Mouse (Mus musculus): ENCODE measurements around the gene Slc46a1. TPM values are rescaled to one million over a fixed set of nuclear protein-coding genes. Genes with fewer than 3 reads are reported as not detected.

Slc46a1 gene
- polyA plus RNA-seq, 1 experiment from 2014 or later = 20.5 TPM

DNA sequence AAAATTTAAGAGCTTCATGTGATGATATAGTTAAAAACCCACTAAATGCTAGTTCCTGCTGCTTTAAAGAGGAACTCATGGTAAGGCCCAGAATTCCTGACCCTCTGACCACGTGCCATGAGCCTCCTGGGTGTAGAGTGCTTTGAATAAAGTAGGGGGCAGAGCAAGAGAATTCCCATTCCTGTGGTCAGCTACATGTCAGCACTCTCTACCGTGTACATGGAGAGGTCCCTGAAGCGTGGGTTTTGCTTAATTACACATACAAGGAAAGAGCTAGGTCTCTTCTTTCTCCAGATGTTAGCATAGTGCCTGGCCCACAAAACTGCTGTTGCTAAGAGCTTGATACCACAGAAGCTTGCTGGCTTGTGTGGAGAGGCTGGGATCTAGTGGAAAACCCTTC, 39.9 kb downstream of the Slc46a1 start:
- Histone ChIP-seq H3K4me1 (ENCODE audit: control insufficient read depth, insufficient read depth, low read length) (no peaks in the 10 kb centered on the region), H3K27ac (ENCODE audit: low read depth, low read length) (no peak overlapping the region), H3K9ac (ENCODE audit: low read length) (no peak overlapping the region), H3K9me3 (ENCODE audit: control insufficient read depth, low read length) (no peaks in the 10 kb centered on the region), H3K36me3 (ENCODE audit: control insufficient read depth, insufficient read depth, low read length) (peaks cover 2% of the 10 kb centered on the region; the same call in 1 of the 2 replicates), H3K4me3 (ENCODE audit: low read depth, low read length) (no peak overlapping the region), H3K27me3 (ENCODE audit: control insufficient read depth, insufficient read depth, low read length) (no peaks in the 10 kb centered on the region), H3K4me2 (no peak overlapping the region)
- WGBS = 83% methylated on average over 3 of the region's 3 CpGs
- ATAC-seq (ENCODE audit: low FRiP score) (no peak), DNase-seq (ENCODE audit: low spot score, missing footprints) (no peak)

DNA sequence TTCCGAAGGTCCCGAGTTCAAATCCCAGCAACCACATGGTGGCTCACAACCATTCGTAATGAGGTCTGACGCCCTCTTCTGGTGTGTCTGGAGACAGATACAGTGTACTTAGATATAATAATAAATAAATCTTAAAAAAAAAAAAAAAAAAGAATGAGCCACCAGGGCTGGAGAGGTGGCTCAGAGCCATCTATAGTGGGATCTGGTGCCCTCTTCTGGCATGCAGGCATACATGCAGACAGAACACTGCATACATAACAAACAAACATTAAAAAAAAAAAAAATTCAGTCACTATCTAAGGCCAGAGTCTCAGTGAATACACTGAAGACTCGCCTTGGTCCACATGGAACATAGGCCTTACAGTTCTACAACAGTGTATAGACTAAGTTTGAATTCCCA, 43.7 kb downstream of the Slc46a1 start:
- no peaks in the 10 kb centered on the region for H3K9me3 ChIP-seq (ENCODE audit: control insufficient read depth, low read length)
- 82% methylated on average over 5 of the region's 5 CpGs for WGBS
- H3K4me2 ChIP-seq = no peak overlapping the region
- H3K27me3 ChIP-seq (ENCODE audit: control insufficient read depth, insufficient read depth, low read length) = no peaks in the 10 kb centered on the region
- H3K4me1 ChIP-seq (ENCODE audit: control insufficient read depth, insufficient read depth, low read length) = peaks cover 13% of the 10 kb centered on the region
- no peak overlapping the region for H3K9ac ChIP-seq (ENCODE audit: low read length)
- DNase-seq (ENCODE audit: low spot score, missing footprints) (no peak), ATAC-seq (ENCODE audit: low FRiP score) (no peak)
- no peak overlapping the region for H3K4me3 ChIP-seq (ENCODE audit: low read depth, low read length)
- peaks cover 2% of the 10 kb centered on the region; the same call in 1 of the 2 replicates for H3K36me3 ChIP-seq (ENCODE audit: control insufficient read depth, insufficient read depth, low read length)
- H3K27ac ChIP-seq (ENCODE audit: low read depth, low read length) = no peak overlapping the region

GRCm38 (mm10) chr11:78512025-78512957, 46.8 kb downstream of the Slc46a1 start, which contains the start of the genes Tmem199 and Poldip2:
TSS of gene Tmem199 (minus strand) at chr11:78512172.
TSS of gene Poldip2 (plus strand) at chr11:78512193.
- peak within 1 kb of the TSS; percentile 88 for H3K4me3 ChIP-seq (ENCODE audit: low read depth, low read length)
- H3K4me2 ChIP-seq = peak within 1 kb of the TSS; percentile 73
- peak; percentile 99 for DNase-seq (ENCODE audit: low spot score, missing footprints)
- peaks cover 13% of the 10 kb centered on the region for H3K4me1 ChIP-seq (ENCODE audit: control insufficient read depth, insufficient read depth, low read length)
- ATAC-seq (ENCODE audit: low FRiP score) = peak; percentile 95
- 1% methylated on average over 67 of the region's 67 CpGs for WGBS
- H3K27ac ChIP-seq (ENCODE audit: low read depth, low read length) = peak within 1 kb of the TSS; percentile 63
- H3K36me3 ChIP-seq (ENCODE audit: control insufficient read depth, insufficient read depth, low read length) = peaks cover 12% of the 10 kb centered on the region; the same call in 1 of the 2 replicates
- H3K27me3 ChIP-seq (ENCODE audit: control insufficient read depth, insufficient read depth, low read length) = no peaks in the 10 kb centered on the region
- H3K9ac ChIP-seq (ENCODE audit: low read length) = peak within 1 kb of the TSS; percentile 95
- no peaks in the 10 kb centered on the region for H3K9me3 ChIP-seq (ENCODE audit: control insufficient read depth, low read length)

DNA sequence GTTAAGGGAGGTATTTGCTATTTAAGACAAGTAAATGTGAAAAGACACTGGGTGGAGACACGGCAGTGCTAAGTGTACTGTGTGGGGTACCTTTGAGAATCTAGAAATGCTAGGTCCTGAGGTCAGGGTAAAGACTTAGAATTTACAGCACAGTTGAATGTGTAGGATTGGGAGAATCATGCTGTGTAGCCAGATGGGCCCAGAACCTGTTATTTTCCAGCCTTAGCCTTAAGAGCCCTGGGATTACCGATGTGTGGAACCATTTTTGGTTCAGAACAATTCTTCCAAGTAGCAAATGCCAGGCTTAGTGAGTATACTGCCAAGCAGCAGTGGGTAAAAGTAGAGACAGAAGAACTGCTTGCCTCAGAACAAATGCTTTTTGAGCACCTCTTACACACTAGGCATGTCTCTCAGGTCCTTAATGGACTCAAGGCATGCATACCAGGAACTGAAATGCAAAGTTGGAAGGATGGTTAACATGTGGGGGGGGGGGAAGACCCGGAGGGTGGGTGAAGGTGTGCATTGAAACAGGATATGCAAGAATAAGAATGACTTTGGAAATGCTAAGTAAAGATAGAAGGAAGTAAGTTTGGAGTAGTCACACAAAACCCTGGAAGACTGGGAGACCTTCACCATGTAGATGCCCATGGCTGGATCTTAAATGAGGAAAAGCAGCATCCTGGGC, 47.8 kb downstream of the Slc46a1 start:
- Histone ChIP-seq H3K9ac (ENCODE audit: low read length) (peak overlapping the region; percentile 95), H3K4me3 (ENCODE audit: low read depth, low read length) (peak overlapping the region; percentile 88; the same call in 1 of the 2 replicates), H3K27me3 (ENCODE audit: control insufficient read depth, insufficient read depth, low read length) (no peaks in the 10 kb centered on the region), H3K4me1 (ENCODE audit: control insufficient read depth, insufficient read depth, low read length) (peaks cover 13% of the 10 kb centered on the region), H3K9me3 (ENCODE audit: control insufficient read depth, low read length) (no peaks in the 10 kb centered on the region), H3K27ac (ENCODE audit: low read depth, low read length) (no peak overlapping the region), H3K4me2 (peak overlapping the region; percentile 73), H3K36me3 (ENCODE audit: control insufficient read depth, insufficient read depth, low read length) (peaks cover 16% of the 10 kb centered on the region; the same call in 1 of the 2 replicates)
- WGBS = 82% methylated on average over 3 of the region's 3 CpGs
- DNase-seq (ENCODE audit: low spot score, missing footprints) (no peak), ATAC-seq (ENCODE audit: low FRiP score) (no peak)

GRCm38 (mm10) chr11:78515549-78516325, 50.2 kb downstream of the Slc46a1 start:
- no peak overlapping the region for H3K4me3 ChIP-seq (ENCODE audit: low read depth, low read length)
- ATAC-seq (ENCODE audit: low FRiP score) (no peak), DNase-seq (ENCODE audit: low spot score, missing footprints) (no peak)
- peaks cover 13% of the 10 kb centered on the region for H3K4me1 ChIP-seq (ENCODE audit: control insufficient read depth, insufficient read depth, low read length)
- H3K9me3 ChIP-seq (ENCODE audit: control insufficient read depth, low read length) = no peaks in the 10 kb centered on the region
- H3K9ac ChIP-seq (ENCODE audit: low read length) = no peak overlapping the region
- peaks cover 21% of the 10 kb centered on the region; the same call in 1 of the 2 replicates for H3K36me3 ChIP-seq (ENCODE audit: control insufficient read depth, insufficient read depth, low read length)
- H3K27me3 ChIP-seq (ENCODE audit: control insufficient read depth, insufficient read depth, low read length) = no peaks in the 10 kb centered on the region
- 55% methylated on average over 2 of the region's 2 CpGs for whole genome bisulfite sequencing
- no peak overlapping the region for H3K4me2 ChIP-seq
- no peak overlapping the region for H3K27ac ChIP-seq (ENCODE audit: low read depth, low read length)

DNA sequence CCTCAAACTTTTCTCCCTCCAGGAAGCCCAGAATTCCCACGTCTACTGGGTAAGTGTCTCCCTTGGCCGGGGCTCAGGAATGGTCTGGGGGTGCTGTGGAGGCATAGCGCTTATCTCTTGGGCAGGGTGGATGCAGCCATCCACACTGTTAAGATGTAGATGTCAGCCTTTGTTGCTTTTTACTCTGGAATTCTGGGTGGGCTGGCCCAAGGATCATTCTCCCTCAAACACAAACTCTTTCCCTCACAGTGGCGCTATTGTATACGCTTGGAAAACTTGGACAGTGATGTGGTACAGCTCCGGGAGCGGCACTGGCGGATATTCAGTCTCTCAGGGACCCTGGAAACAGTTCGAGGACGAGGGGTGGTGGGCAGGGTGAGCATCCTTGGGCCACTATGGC, 53.4 kb downstream of the Slc46a1 start:
- ATAC-seq (ENCODE audit: low FRiP score) (no peak), DNase-seq (ENCODE audit: low spot score, missing footprints) (no peak)
- WGBS = 95% methylated on average over 10 of the region's 10 CpGs
- no peak overlapping the region for H3K9ac ChIP-seq (ENCODE audit: low read length)
- peaks cover 40% of the 10 kb centered on the region; the same call in 1 of the 2 replicates for H3K36me3 ChIP-seq (ENCODE audit: control insufficient read depth, insufficient read depth, low read length)
- H3K4me3 ChIP-seq (ENCODE audit: low read depth, low read length) = no peak overlapping the region
- H3K27me3 ChIP-seq (ENCODE audit: control insufficient read depth, insufficient read depth, low read length) = no peaks in the 10 kb centered on the region
- no peak overlapping the region for H3K27ac ChIP-seq (ENCODE audit: low read depth, low read length)
- H3K4me1 ChIP-seq (ENCODE audit: control insufficient read depth, insufficient read depth, low read length) = no peaks in the 10 kb centered on the region
- no peaks in the 10 kb centered on the region for H3K9me3 ChIP-seq (ENCODE audit: control insufficient read depth, low read length)
- H3K4me2 ChIP-seq = no peak overlapping the region

Other genes with a start within 250 kb of the Slc46a1 start
- gene Sdf2, start 220.0 kb upstream of the Slc46a1 start, polyA plus RNA-seq (2014; fragmentation: Nextera tagmentation; extraction: Ambion mirVana) = 55.0 and 58.5 TPM in 2 replicates
- gene Supt6, start 219.7 kb upstream of the Slc46a1 start, polyA plus RNA-seq (2014; fragmentation: Nextera tagmentation; extraction: Ambion mirVana) = 25.2 and 25.5 TPM in 2 replicates
- 61.2 and 70.4 TPM in 2 replicates for gene 2610507B11Rik, start 203.9 kb upstream of the Slc46a1 start, polyA plus RNA-seq (2014; fragmentation: Nextera tagmentation; extraction: Ambion mirVana)
- gene BC030499, start 174.9 kb upstream of the Slc46a1 start, polyA plus RNA-seq (2014; fragmentation: Nextera tagmentation; extraction: Ambion mirVana) = 0.27 and 0.37 TPM in 2 replicates
- 51.5 and 57.1 TPM in 2 replicates for gene Spag5, start 164.2 kb upstream of the Slc46a1 start, polyA plus RNA-seq (2014; fragmentation: Nextera tagmentation; extraction: Ambion mirVana)
- gene Aldoc, start 142.7 kb upstream of the Slc46a1 start, polyA plus RNA-seq (2014; fragmentation: Nextera tagmentation; extraction: Ambion mirVana) = 1.0 and 1.3 TPM in 2 replicates
- gene Pigs, start 137.3 kb upstream of the Slc46a1 start, polyA plus RNA-seq (2014; fragmentation: Nextera tagmentation; extraction: Ambion mirVana) = 50.9 and 56.3 TPM in 2 replicates
- 63.4 and 71.7 TPM in 2 replicates for gene Unc119, start 122.2 kb upstream of the Slc46a1 start, polyA plus RNA-seq (2014; fragmentation: Nextera tagmentation; extraction: Ambion mirVana)
- gene Foxn1, start 79.1 kb upstream of the Slc46a1 start, polyA plus RNA-seq (2014; fragmentation: Nextera tagmentation; extraction: Ambion mirVana) = not detected in 2 replicates
- gene Slc13a2, start 43.5 kb upstream of the Slc46a1 start, polyA plus RNA-seq (2014; fragmentation: Nextera tagmentation; extraction: Ambion mirVana) = not detected in 2 replicates
- gene Sarm1, start 32.1 kb downstream of the Slc46a1 start, polyA plus RNA-seq (2014; fragmentation: Nextera tagmentation; extraction: Ambion mirVana) = 18.1 and 20.1 TPM in 2 replicates
- 145 and 151 TPM in 2 replicates for gene Vtn, start 33.4 kb downstream of the Slc46a1 start, polyA plus RNA-seq (2014; fragmentation: Nextera tagmentation; extraction: Ambion mirVana)
- not detected in 2 replicates for gene Sebox, start 37.8 kb downstream of the Slc46a1 start, polyA plus RNA-seq (2014; fragmentation: Nextera tagmentation; extraction: Ambion mirVana)
- 82.4 and 91.3 TPM in 2 replicates for gene Tmem199, start 46.5 kb downstream of the Slc46a1 start, polyA plus RNA-seq (2014; fragmentation: Nextera tagmentation; extraction: Ambion mirVana)
- gene Poldip2, start 46.5 kb downstream of the Slc46a1 start, polyA plus RNA-seq (2014; fragmentation: Nextera tagmentation; extraction: Ambion mirVana) = 135 and 139 TPM in 2 replicates
- 76.7 and 83.1 TPM in 2 replicates for gene Tnfaip1, start 70.6 kb downstream of the Slc46a1 start, polyA plus RNA-seq (2014; fragmentation: Nextera tagmentation; extraction: Ambion mirVana)
- gene Ift20, start 70.7 kb downstream of the Slc46a1 start, polyA plus RNA-seq (2014; fragmentation: Nextera tagmentation; extraction: Ambion mirVana) = 109 and 110 TPM in 2 replicates
- 71.6 and 75.5 TPM in 2 replicates for gene Tmem97, start 85.1 kb downstream of the Slc46a1 start, polyA plus RNA-seq (2014; fragmentation: Nextera tagmentation; extraction: Ambion mirVana)
- 25.8 and 36.9 TPM in 2 replicates for gene Nlk, start 231.7 kb downstream of the Slc46a1 start, polyA plus RNA-seq (2014; fragmentation: Nextera tagmentation; extraction: Ambion mirVana)

Data from midbrain, embryonic 11.5 days (tissue).